ENCODE assay signal across 7 mouse cellular contexts in the genomic region with DNA sequence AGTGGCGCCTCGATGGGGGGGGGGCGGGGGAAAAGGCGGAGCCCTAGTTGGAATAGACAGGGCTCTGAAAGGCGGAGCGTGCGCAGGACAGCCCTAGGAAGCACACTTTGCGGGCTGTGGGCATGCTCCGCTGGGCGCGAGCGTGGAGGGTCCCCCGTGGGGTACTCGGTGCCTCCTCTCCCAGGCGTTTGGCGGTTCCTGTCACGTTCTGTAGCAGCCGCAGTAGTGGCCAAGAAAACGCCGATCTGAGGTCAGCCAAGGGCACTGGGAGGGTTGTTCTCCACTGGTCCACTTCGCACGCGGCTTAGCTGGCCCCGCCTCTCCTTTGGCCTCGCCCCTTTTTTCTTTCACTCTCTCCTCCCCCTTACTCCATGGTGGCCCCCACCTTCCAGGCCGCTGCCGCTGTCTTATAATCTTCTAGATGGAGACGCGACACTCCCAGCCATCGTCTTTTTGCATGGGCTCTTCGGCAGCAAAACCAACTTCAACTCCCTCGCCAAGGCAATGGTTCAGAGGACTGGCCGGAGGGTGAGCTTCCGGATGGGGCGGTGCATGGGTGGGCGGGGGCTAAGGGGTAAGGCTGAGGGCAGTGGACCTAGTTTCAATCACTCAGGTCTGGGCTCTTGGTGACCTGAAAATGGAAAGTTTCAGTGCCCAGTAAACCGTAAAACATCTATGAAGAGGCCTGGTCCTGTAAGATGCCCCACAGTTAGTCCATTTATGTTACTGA. TPM values are rescaled to one million over a fixed set of nuclear protein-coding genes. Genes with fewer than 3 reads are reported as not detected.
DNase-seq lines count a peak whose midpoint lies in the region; ATAC-seq lines count a peak whose summit lies in the region.

No protein-coding gene starts in this region.

- DNase-seq in adrenal gland, adult (ENCODE audit: inconsistent age in 2 of 2, low spot score in 1 of 2) = peak; percentile 94 to 99
- peak; percentile 92 for DNase-seq in embryo, embryonic 10 days (ENCODE audit: low spot score)
- peak; percentile 84 for DNase-seq in gastrocnemius, postnatal 10 days
- DNase-seq in left cerebral cortex, postnatal 25 days (ENCODE audit: low spot score in 2 of 2) = peak; percentile 90
- DNase-seq in mesoderm, embryonic 11.5 days (ENCODE audit: low read depth, low spot score) = peak; percentile 81
- peak; percentile 90 for DNase-seq in right cerebral cortex, postnatal 25 days

- ATAC-seq in inflammation-experienced regulatory T-cells, adult 6 months = peak; percentile 52

- intact Hi-C loops in left cerebral cortex, postnatal 25 days (cut with DNase I) = loop anchor here (2.0 to 5.0 kb wide), 3 partner anchors 67 to 178 kb away; partner anchors contain the start of gene Baz1b

RNA-seq across cellular contexts. Expression of gene Abhd11, which starts 0.8 kb away (rescaled TPM):
- total RNA-seq in gastrocnemius, postnatal 10 days (2021) = 10 to 100 TPM; 51.2 to 60.6 TPM
- polyA plus RNA-seq in inflammation-experienced regulatory T-cells, adult 6 months (2017; shearing (Covaris generic)) = 10 to 100 TPM; 26.7 to 80.0 (median 60.4) TPM
- total RNA-seq in left cerebral cortex, postnatal 25 days (2021) = 10 to 100 TPM; 35.5 to 41.4 TPM

RNA-seq across cellular contexts. Expression of gene Stx1a, which starts 13.5 kb away (rescaled TPM):
- 1 to 10 TPM; 2.0 to 5.1 TPM for total RNA-seq in gastrocnemius, postnatal 10 days (2021)
- 10 to 100 TPM in 2 of 3 experiments, 1 to 10 TPM in 1; 4.4 to 24.9 (median 20.8) TPM for polyA plus RNA-seq in inflammation-experienced regulatory T-cells, adult 6 months (2017; shearing (Covaris generic))
- 100 to 1,000 TPM; 388 to 416 TPM for total RNA-seq in left cerebral cortex, postnatal 25 days (2021)

RNA-seq across cellular contexts. Expression of gene Cldn3, which starts 23.7 kb away (rescaled TPM):
- not detected for total RNA-seq in gastrocnemius, postnatal 10 days (2021)
- not detected for polyA plus RNA-seq in inflammation-experienced regulatory T-cells, adult 6 months (2017; shearing (Covaris generic))
- under 1 TPM; 0.39 to 0.62 TPM for total RNA-seq in left cerebral cortex, postnatal 25 days (2021)

RNA-seq across cellular contexts. Expression of gene Dnajc30, which starts 54.2 kb away (rescaled TPM):
- 10 to 100 TPM; 22.4 to 23.3 TPM for total RNA-seq in gastrocnemius, postnatal 10 days (2021)
- 10 to 100 TPM; 18.9 to 32.0 (median 30.4) TPM for polyA plus RNA-seq in inflammation-experienced regulatory T-cells, adult 6 months (2017; shearing (Covaris generic))
- 10 to 100 TPM; 38.3 to 42.4 TPM for total RNA-seq in left cerebral cortex, postnatal 25 days (2021)

RNA-seq across cellular contexts. Expression of gene Bud23, which starts 55.0 kb away (rescaled TPM):
- total RNA-seq in gastrocnemius, postnatal 10 days (2021) = 10 to 100 TPM; 28.6 to 30.3 TPM
- 10 to 100 TPM; 63.3 to 71.1 (median 67.0) TPM for polyA plus RNA-seq in inflammation-experienced regulatory T-cells, adult 6 months (2017; shearing (Covaris generic))
- total RNA-seq in left cerebral cortex, postnatal 25 days (2021) = 10 to 100 TPM; 49.7 to 51.0 TPM

Comparison
In these comparisons a context has a peak if more than half of its experiments do, and no peak if none do; other contexts are left out.
1. Peak in every context shown above with its lines: DNase-seq and ATAC-seq.
2. RNA of gene Stx1a, which starts 13.5 kb away (total RNA-seq): 388 to 416 TPM in left cerebral cortex, postnatal 25 days; 2.0 to 5.1 TPM in gastrocnemius, postnatal 10 days; every median in the first group is over 10 times any median in the second.